Mouse (Mus musculus): Measurements from ENCODE around the gene Ubr2. TPM values are rescaled to one million over a fixed set of nuclear protein-coding genes. Genes with fewer than 3 reads are reported as not detected.

Gene Ubr2
- polyA plus RNA-seq, 1 experiment from 2014 or later, result 7.0 TPM

Other genes with a start within 250 kb of the Ubr2 start
- 0.30 and 0.32 TPM in 2 replicates for gene Ptcra, start 246.8 kb downstream of the Ubr2 start, polyA plus RNA-seq (2015; fragmentation: Nextera tagmentation; extraction: Ambion mirVana)
- gene 2310039H08Rik, start 237.9 kb downstream of the Ubr2 start, polyA plus RNA-seq (2015; fragmentation: Nextera tagmentation; extraction: Ambion mirVana), result 44.5 and 51.4 TPM in 2 replicates
- 108 and 131 TPM in 2 replicates for gene Rpl7l1, start 227.9 kb downstream of the Ubr2 start, polyA plus RNA-seq (2015; fragmentation: Nextera tagmentation; extraction: Ambion mirVana)
- 2.6 and 3.6 TPM in 2 replicates for gene Bicral, start 152.1 kb downstream of the Ubr2 start, polyA plus RNA-seq (2015; fragmentation: Nextera tagmentation; extraction: Ambion mirVana)
- 22.4 and 24.9 TPM in 2 replicates for gene Tbcc, start 119.9 kb downstream of the Ubr2 start, polyA plus RNA-seq (2015; fragmentation: Nextera tagmentation; extraction: Ambion mirVana)
- not detected in 2 replicates for gene Prph2, start 100.1 kb downstream of the Ubr2 start, polyA plus RNA-seq (2015; fragmentation: Nextera tagmentation; extraction: Ambion mirVana)

All from liver, embryonic 13.5 days (tissue).